Mouse (Mus musculus): ENCODE data around the gene Nrg4.
A peak's percentile ranks its signal among the peaks of the same experiment; 100 is the strongest.
"Not testable (repeated sequence)": the region's sequence is repeated elsewhere in the genome, so short reads cannot be mapped to it uniquely, and the experiment has no call there.

Nrg4 gene

GRCm38 (mm10) chr9:55252097-55252496 is 74.5 kb downstream of the Nrg4 start:
- peak; percentile 35 for DNase-seq (ENCODE audit: low read depth, low spot score)

DNA sequence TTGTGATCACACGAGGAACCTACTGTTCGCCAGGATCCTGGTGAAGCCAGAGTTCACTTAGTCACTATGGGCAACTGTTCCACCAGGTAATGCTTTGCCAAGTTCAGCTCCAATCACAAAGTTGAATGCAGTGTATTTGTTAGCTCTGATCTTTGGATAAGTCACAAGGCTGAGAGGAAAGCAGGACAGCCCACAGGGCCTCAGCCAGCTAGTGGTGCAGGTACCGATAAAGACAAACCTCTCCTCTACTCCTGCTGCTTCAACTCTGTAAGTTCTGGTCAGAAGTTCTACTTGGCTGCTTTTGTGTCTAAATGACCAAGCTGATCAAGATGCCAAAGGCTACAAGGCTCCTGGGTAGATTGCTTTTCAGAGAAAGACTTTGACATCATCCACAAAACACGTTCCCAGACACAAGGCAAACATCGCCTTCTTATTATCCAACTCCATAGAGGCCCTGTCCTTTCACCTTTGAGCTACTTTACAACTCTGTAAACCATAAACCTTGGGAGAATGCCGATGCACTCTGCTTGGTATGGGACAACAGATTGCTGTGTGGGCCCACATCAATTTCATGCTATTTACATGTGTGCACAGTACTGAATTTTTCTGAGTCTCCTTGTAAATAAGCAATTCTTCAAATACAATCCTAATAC is 75.9 kb downstream of the Nrg4 start:
- no peak for DNase-seq (ENCODE audit: low read depth, low spot score)

DNA sequence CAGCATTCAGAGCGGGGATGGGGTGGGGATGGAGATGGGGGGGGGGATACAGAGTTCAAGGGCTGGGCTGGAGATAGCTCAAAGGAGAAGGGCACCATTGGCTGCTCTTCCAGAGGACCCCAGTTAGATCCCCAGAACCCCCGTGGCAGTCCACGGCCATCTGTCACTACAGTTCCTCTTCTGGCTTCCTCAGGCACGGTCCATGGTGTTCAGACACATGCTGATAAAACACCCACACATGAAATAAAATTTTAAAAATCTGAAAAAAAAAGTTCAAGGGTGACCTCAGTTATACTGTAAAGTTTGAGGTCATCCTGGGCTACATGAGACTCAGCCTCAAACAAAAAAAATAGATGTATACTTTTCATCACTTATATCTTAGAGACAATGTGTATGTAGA is 78.2 kb downstream of the Nrg4 start:
- DNase-seq (ENCODE audit: low read depth, low spot score): no peak

DNA sequence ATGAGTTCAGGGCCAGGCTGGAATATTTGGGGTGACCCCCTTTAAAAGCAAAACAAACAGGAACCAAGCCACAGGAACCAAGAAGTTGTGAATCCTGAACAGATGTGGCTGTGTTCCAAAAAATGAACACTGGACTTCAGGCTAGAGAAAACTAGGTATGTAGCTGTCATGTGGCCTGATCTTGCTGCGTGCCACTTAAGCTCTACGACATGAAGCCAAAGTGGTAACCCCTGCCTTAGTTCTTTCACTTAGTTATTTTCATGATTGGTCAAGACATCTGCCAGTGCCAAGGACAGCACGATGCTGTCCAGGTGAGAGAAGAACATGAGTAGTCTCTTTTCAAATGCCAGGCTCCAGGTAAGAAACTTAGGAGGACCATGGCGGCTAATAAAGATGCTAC is 79.7 kb downstream of the Nrg4 start:
- DNase-seq (ENCODE audit: low read depth, low spot score): no peak

DNA sequence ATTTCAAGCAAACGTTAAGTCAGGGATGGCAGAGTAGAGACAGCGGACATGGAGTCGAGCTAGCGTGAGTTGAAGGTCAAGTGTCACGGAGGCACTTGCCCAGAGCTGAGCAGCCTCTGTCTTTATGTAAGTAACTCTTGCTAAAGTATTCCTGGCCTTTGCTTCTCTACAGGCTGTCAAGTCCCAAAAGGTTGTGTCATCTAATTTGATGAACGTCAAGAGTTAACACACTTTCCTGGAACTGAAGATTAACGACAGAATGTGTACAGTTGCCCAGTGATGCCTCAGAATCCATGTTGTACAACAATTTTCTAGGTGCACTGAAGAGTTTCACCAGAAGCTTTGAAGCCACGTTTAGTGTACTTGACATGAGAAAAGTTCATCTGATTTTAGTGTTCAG is 80.2 kb downstream of the Nrg4 start:
- no peak for DNase-seq (ENCODE audit: low read depth, low spot score)

- DNase-seq (ENCODE audit: low read depth, low spot score): not testable (repeated sequence)
Observed at GRCm38 (mm10) chr9:55245057-55245750, 81.4 kb downstream of the Nrg4 start.

GRCm38 (mm10) chr9:55244079-55244478 is 82.6 kb downstream of the Nrg4 start:
- DNase-seq (ENCODE audit: low read depth, low spot score): no peak

DNA sequence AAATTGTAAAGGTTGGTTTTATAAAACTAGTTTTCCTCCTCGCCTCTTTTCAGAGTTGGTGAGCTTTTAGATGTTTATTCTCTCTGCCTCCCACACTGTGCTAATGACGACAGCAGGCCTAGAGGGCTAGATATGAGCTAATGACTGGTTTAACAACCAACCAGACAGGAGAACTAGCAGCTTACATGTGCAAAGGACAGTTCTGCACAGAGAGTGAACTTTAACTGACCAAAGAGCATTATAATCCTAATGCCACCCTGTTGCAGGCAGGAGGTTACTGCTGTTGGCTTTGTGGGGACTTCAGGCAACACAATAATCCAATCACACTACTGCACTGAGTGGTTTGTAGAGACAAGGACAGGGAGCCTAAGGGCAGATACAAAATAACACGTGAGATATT is 83.4 kb downstream of the Nrg4 start:
- no peak for DNase-seq (ENCODE audit: low read depth, low spot score)

GRCm38 (mm10) chr9:55241863-55242685 is 84.6 kb downstream of the Nrg4 start:
- peak; percentile 58 for DNase-seq (ENCODE audit: low read depth, low spot score)

- no peak for DNase-seq (ENCODE audit: low read depth, low spot score)
Observed at GRCm38 (mm10) chr9:55240852-55241251, 85.8 kb downstream of the Nrg4 start.

- no peak for DNase-seq (ENCODE audit: low read depth, low spot score)
Observed at GRCm38 (mm10) chr9:55236235-55237165, 90.1 kb downstream of the Nrg4 start.

DNA sequence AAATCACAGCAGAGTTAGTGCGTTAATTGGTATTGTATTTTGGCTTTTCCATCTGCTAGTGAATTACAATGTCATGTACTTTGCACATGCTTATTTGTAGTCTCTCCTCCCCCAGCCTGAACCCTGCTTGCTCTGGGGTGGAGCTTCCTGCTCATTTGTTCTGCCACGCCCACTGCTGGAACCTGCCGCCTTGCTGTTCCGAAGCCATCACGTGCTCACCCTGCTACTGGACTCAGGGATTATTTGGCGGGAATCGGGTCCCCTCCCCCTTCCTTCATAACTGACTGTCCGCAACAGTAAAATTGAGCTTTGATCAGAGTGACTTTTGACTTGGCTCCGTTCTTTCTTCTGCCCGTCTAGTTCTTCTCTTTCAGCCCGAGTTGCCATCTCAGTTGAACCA is 93.6 kb downstream of the Nrg4 start:
- not testable (repeated sequence) for DNase-seq (ENCODE audit: low read depth, low spot score)

GRCm38 (mm10) chr9:55232586-55232985 is 94.1 kb downstream of the Nrg4 start:
- DNase-seq (ENCODE audit: low read depth, low spot score): no peak

- no peak for DNase-seq (ENCODE audit: low read depth, low spot score)
Observed at GRCm38 (mm10) chr9:55232110-55232509, 94.5 kb downstream of the Nrg4 start.

DNA sequence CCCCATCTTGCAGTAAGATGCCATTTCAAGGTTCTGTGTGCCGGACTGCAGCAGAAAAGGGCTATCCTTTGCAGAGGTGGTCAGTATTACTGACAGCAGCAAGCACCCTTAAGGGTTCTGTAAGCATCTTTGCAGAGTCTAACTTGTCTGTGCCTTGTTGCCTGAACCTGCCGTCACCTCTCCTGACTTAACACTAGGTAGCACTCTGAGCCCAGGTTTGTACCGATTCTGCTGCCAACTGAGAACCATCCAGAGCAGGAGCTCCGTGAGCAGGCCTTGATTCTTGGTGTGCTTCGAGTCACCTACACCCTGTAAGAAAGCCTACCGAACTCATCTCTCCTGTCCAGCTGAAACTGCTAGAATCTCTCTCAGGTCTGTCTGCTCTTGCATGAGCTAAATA is 95.1 kb downstream of the Nrg4 start:
- DNase-seq (ENCODE audit: low read depth, low spot score): no peak

DNA sequence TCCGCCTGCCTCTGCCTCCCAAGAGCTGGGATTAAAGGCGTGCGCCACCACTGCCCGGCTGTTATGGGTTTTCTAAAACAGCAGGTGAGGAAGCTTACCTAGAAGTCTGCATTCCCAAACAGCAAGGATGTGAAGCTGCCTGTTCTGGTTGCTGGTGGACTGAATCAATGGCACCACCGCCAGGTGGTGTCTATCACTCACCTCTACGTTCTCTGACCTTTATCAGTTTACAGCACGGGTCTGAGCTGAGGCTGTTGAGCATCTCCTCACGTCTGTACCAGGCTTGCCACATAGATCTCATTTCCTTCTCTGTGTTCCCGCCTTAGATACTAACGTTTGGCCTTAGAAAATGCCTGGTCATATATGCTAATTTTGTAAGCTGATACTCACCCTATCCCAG is 97.6 kb downstream of the Nrg4 start:
- DNase-seq (ENCODE audit: low read depth, low spot score): no peak

GRCm38 (mm10) chr9:55228149-55228548 is 98.5 kb downstream of the Nrg4 start:
- DNase-seq (ENCODE audit: low read depth, low spot score): no peak

DNA sequence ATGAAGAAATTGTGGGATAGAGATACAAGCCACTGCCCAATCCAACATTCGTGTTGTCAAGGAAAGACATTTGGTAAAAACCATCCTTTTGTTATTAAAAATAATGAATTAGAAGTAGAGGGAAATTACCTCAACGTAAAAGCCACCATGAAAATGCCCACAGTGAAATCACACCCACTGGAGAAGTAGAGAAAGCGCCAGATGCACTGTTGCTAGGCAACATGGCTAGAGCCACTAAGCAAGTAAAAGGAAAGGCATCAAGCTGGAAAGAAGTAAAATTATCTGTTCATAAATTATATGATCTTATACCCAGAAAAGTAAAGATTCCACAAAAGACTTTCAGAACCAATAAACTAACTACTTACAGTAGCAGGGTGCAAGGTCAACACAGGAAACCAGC is 100.4 kb downstream of the Nrg4 start:
- no peak for DNase-seq (ENCODE audit: low read depth, low spot score)

DNA sequence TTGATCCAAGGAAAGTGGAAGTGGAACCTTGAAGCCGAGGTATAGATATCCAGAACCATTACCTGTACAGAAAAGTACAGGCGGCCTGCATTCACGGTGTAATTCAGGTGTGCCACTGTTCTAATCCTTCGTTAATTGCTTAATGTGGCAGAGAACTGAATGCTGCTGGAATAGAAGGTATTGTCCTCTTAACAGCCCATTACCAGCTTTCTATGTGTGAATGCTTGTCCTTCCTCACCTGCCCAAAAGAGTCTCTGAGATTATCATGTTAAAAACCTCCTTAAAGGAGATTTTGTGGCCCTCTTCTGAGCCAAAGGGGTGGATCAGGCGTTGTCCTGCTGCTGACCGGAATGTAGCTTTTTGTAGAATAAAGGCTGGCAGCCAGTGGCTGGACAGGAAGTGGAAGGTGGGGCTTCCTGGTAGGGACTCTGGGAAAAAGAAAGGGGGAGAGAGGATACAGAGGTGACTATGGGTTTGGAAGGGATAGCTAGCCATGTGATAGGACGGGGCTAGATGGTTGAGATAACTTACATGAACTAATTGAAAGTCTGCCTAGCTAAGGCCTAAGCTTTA is 101.4 kb downstream of the Nrg4 start:
- DNase-seq (ENCODE audit: low read depth, low spot score): no peak

GRCm38 (mm10) chr9:55217381-55217780 is 109.3 kb downstream of the Nrg4 start:
- no peak for DNase-seq (ENCODE audit: low read depth, low spot score)

GRCm38 (mm10) chr9:55216078-55216477 is 110.6 kb downstream of the Nrg4 start:
- DNase-seq (ENCODE audit: low read depth, low spot score): no peak

All from CD4-positive, CD25-positive, alpha-beta regulatory T cell, adult 2 months (primary cell).